Mouse (Mus musculus): Measurements from ENCODE around the gene Slc2a6. TPM values are rescaled to one million over a fixed set of nuclear protein-coding genes. Genes with fewer than 3 reads are reported as not detected.
A peak's percentile ranks its signal among the peaks of the same experiment; 100 is the strongest.

Gene Slc2a6
- polyA plus RNA-seq, 1 experiment from 2014 or later: not detected

DNA sequence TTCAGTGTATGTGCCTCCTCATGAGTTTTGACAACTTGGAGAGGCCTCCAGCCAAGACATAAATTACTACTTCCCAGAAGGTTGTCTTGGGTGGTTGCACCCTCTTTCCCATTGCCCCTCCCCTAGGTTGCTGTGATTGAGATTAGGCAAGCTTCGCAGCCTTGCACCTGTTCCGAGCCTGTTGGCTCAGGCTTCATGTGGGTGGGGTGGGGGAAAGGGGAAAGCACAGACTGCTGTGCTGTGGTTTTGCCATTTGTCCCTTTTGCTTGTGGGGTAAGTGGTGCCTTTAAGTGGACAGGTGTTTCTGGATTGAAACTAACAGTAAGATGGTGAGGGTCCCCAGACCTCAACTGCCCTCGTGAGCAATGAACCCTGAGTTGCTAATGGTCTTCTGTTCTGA lies 8.2 kb upstream of the Slc2a6 start:
- Histone ChIP-seq H3K27ac (replicated peaks) (no peak overlapping the region), H3K27me3 (replicated peaks) (peaks cover 21% of the 10 kb centered on the region), H3K4me2 (no peak overlapping the region), H3K9me3 (no peaks in the 10 kb centered on the region), H3K36me3 (no peaks in the 10 kb centered on the region), H3K4me1 (no peaks in the 10 kb centered on the region), H3K9ac (no peak overlapping the region), H3K4me3 (no peak overlapping the region)
- WGBS: 63% methylated on average over 3 of the region's 3 CpGs
- ATAC-seq (ENCODE audit: extremely low read depth, insufficient number of reproducible peaks, low FRiP score, low TSS enrichment): no peak

DNA sequence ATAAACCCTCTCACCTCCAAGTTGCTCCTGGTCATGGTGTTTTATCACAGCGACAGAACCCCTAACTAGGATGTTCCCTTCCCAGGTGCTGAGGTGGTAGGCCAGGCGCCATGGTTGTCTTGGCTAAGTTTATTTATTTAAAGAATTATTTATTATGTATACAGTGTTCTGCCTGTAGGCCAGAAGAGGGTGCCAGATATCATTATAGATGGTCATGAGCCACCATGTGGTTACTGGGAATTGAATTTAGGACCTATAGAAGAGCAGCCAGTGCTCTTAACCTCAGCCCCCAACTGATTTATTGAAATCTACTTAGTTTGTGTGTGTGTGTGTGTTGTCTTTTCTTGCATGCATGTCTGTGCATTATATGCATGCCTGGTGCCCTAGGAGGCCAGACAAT lies 4.6 kb upstream of the Slc2a6 start:
- Histone ChIP-seq H3K27me3 (replicated peaks) (peaks cover 28% of the 10 kb centered on the region), H3K27ac (replicated peaks) (no peak overlapping the region), H3K4me2 (no peak overlapping the region), H3K9ac (no peak overlapping the region), H3K9me3 (no peaks in the 10 kb centered on the region), H3K4me1 (peaks cover 9% of the 10 kb centered on the region), H3K36me3 (no peaks in the 10 kb centered on the region), H3K4me3 (no peak overlapping the region)
- 52% methylated on average over 2 of the region's 2 CpGs for WGBS
- ATAC-seq (ENCODE audit: extremely low read depth, insufficient number of reproducible peaks, low FRiP score, low TSS enrichment): no peak

DNA sequence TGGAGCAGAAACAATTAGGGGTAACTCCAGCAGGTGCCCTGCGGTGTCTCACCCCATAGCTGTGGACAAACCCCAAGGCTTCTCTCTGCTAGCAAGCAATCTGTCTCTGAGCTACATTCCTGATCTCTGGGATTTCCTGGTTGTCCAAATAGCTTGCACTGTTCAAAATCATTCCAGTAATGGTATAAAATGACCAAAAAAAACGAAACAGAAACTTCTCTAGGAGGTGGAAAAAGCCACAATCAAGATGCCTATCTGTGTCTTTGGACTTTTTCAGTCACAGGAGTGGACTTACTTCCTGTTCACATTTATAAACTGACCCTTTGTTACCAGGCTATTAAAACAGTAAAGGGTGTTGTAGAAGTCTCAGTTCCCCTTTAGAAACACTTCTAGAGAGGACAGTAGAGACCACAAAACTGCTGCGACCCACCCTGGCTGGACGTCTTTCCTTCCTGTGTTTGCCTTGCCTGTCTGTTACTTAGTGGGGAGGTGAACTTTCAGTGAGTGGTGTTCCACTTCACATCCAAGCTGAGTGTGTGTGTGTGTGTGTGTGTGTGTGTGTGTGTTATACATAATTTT lies 728 bp upstream of the Slc2a6 start:
- Histone ChIP-seq H3K27ac (replicated peaks) (no peak overlapping the region), H3K4me2 (peak overlapping the region; percentile 69), H3K4me1 (peaks cover 9% of the 10 kb centered on the region), H3K27me3 (replicated peaks) (peaks cover 64% of the 10 kb centered on the region), H3K36me3 (no peaks in the 10 kb centered on the region), H3K9me3 (no peaks in the 10 kb centered on the region), H3K9ac (0 out of 2 replicates have a peak overlapping the region, but pooled peaks have one; percentile 53), H3K4me3 (peak overlapping the region; percentile 38)
- no peak for ATAC-seq (ENCODE audit: extremely low read depth, insufficient number of reproducible peaks, low FRiP score, low TSS enrichment)
- WGBS: 58% methylated on average over 4 of the region's 4 CpGs

DNA sequence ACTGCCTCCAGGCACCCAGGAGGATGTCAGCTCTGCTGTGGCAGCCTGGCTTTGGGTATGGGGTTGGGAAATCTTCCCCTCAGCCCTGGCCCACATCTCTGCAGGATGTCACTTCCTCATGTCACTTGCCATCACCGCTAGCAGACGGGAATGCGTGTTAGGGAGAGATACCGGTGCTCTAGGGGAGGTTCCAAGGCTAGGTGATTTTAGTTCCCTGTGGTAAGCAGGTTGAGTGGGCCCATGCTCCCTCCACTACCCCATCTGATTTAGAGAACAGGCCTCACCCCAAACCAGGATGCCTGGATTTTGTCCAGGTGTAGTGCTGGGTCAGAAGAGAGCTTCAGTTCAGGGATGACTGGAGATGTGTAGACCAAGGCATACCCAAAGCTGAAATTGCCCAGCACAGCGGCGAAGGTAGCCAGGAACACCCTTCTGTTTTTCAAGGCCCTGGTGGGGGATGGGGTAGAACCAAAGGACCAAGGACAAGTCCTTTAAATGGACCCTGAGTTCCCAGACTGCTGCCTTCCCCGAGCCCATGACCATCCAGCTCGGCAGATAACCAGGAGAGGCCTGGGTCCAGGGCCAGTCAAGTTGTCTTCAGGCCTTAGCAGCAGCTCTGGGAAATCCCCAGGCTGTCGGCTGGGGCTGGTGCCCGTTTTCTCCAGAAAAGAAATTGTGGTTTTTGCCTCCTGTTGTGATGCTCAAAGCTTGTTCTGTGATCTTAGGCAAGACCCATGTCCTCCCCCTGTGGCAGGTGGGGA lies 761 bp downstream of the Slc2a6 start:
- H3K27me3 ChIP-seq (replicated peaks): peaks cover 65% of the 10 kb centered on the region
- no peak overlapping the region for H3K27ac ChIP-seq (replicated peaks)
- no peak overlapping the region for H3K4me3 ChIP-seq
- no peaks in the 10 kb centered on the region for H3K36me3 ChIP-seq
- H3K4me2 ChIP-seq: no peak overlapping the region
- H3K4me1 ChIP-seq: peaks cover 9% of the 10 kb centered on the region
- H3K9ac ChIP-seq: no peak overlapping the region
- WGBS: 56% methylated on average over 10 of the region's 10 CpGs
- ATAC-seq (ENCODE audit: extremely low read depth, insufficient number of reproducible peaks, low FRiP score, low TSS enrichment): no peak
- no peaks in the 10 kb centered on the region for H3K9me3 ChIP-seq

DNA sequence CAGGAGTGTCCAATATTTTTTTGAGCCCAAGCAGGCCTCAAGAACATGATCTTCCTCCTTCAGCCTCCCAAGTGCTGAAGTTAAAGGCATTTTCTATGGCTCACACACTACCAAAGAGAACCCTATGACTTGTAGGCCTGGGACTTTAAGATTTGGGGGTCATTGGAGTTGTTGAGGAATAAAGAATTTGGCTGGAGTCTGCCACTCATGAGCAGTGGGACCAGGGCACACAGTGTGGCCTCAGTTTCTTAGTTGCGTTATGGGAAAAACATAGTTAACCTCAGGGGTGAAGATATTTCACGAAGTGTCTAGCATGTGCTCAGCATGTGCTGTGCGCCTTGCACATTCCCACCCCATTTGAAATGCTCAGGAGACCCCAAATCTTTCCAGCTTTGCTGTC lies 1.5 kb downstream of the Slc2a6 start:
- H3K4me2 ChIP-seq: no peak overlapping the region
- no peak overlapping the region for H3K4me3 ChIP-seq
- H3K9me3 ChIP-seq: no peaks in the 10 kb centered on the region
- no peak for ATAC-seq (ENCODE audit: extremely low read depth, insufficient number of reproducible peaks, low FRiP score, low TSS enrichment)
- no peaks in the 10 kb centered on the region for H3K36me3 ChIP-seq
- peaks cover 9% of the 10 kb centered on the region for H3K4me1 ChIP-seq
- no peak overlapping the region for H3K27ac ChIP-seq (replicated peaks)
- H3K27me3 ChIP-seq (replicated peaks): peaks cover 65% of the 10 kb centered on the region
- WGBS: 79% methylated on average over 3 of the region's 3 CpGs
- H3K9ac ChIP-seq: no peak overlapping the region

DNA sequence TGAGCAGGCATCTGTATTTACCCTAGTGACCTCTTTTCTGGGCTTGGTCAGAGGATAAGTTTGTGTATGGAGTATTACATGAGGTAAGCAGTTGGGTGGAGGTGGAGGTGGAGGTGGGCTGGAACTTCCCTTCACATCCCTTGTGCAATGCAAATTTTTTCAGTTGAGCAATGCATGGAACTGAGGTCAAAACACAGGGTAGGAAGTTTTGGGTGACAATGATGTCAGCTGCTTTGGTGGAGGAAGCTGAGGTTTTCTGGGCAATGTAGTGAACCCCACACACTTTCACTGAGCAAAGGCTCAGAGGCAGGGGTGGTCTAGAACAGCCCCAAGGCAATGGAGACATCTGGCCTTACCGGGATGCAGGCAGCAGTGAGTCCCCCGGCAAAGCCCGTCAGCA lies 2.3 kb downstream of the Slc2a6 start:
- WGBS: 83% methylated on average over 3 of the region's 3 CpGs
- Histone ChIP-seq H3K9me3 (no peaks in the 10 kb centered on the region), H3K36me3 (0 out of 2 replicates have a peak, but pooled peaks cover 5% of the 10 kb centered on the region), H3K4me1 (peaks cover 9% of the 10 kb centered on the region), H3K27ac (replicated peaks) (no peak overlapping the region), H3K4me2 (no peak overlapping the region), H3K27me3 (replicated peaks) (peaks cover 63% of the 10 kb centered on the region), H3K4me3 (no peak overlapping the region), H3K9ac (no peak overlapping the region)
- ATAC-seq (ENCODE audit: extremely low read depth, insufficient number of reproducible peaks, low FRiP score, low TSS enrichment): no peak

DNA sequence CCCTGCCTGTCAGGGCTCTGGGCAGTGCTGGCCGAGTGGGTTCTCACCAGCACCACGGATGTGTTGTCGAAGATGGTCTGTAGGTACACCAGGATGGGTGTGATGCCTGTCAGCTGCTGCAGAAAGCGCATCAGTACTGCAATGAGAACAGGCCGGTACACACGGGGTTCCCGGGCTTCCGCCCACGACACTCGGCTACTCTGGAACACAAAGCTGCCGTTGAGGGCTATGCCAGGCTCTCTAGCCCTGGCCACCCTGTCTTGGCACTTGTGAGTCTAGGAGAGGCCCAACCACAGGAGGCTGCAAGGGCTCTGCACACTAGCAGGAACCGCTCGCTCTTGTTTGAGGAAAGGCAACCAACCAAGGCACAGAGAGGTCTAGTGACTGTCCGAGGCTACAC lies 3.7 kb downstream of the Slc2a6 start:
- H3K27me3 ChIP-seq (replicated peaks): peaks cover 51% of the 10 kb centered on the region
- H3K36me3 ChIP-seq: peaks cover 16% of the 10 kb centered on the region
- no peak for ATAC-seq (ENCODE audit: extremely low read depth, insufficient number of reproducible peaks, low FRiP score, low TSS enrichment)
- no peak overlapping the region for H3K4me2 ChIP-seq
- WGBS: 76% methylated on average over 14 of the region's 14 CpGs
- no peaks in the 10 kb centered on the region for H3K9me3 ChIP-seq
- no peak overlapping the region for H3K9ac ChIP-seq
- no peak overlapping the region for H3K4me3 ChIP-seq
- no peak overlapping the region for H3K27ac ChIP-seq (replicated peaks)
- H3K4me1 ChIP-seq: peaks cover 9% of the 10 kb centered on the region

DNA sequence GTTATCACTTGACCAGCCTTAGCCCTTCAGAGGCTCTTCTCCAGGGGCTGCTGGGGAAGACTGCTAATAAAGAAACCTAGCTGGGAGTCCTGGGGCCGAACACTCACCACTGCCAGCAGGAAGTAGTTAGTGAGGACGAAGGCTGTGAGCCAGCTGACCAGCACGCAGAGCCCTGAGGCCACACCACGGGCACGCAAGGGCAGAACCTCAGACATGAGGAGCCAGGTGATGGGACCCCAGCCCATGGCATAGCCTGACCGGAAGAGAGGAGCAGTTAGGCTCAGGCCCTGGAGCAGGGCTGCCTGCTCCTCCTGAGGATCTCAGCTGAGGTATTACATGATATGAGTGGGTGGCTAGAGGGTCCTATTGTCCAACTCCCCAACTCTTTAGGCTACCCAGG lies 5.2 kb downstream of the Slc2a6 start:
- ATAC-seq (ENCODE audit: extremely low read depth, insufficient number of reproducible peaks, low FRiP score, low TSS enrichment): no peak

DNA sequence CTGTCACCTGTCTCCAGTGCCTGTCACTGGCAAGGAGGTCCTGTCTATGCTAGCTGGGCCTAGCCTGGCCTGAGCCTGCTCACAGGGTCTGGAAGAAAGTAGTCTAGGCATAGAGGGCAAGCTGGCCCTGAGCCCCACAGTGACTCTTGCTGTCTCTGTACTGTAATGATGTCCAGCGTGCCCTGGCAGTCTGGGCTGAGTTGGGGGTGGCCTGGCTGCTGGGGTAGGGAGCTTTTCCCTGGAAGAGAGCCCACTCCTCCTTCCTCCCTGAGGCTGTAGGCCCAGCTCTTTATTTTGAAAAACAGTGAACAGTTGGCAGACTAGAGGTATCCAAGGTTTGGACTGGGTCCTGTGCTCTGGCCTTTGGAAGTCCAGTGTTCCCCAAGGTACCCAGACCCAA lies 6.7 kb downstream of the Slc2a6 start:
- ATAC-seq (ENCODE audit: extremely low read depth, insufficient number of reproducible peaks, low FRiP score, low TSS enrichment): no peak
- Histone ChIP-seq H3K27ac (replicated peaks) (no peak overlapping the region), H3K9ac (no peak overlapping the region), H3K9me3 (no peaks in the 10 kb centered on the region), H3K27me3 (replicated peaks) (peaks cover 25% of the 10 kb centered on the region), H3K36me3 (peaks cover 46% of the 10 kb centered on the region), H3K4me2 (no peak overlapping the region), H3K4me3 (no peak overlapping the region), H3K4me1 (no peaks in the 10 kb centered on the region)
- 65% methylated on average over 1 of the region's 1 CpGs for WGBS

More for the DNA sequence above, 5.2 kb downstream of the Slc2a6 start:
- H3K4me1 ChIP-seq: peaks cover 1% of the 10 kb centered on the region; the same call in 1 of the 2 replicates
- no peak overlapping the region for H3K4me3 ChIP-seq
- 73% methylated on average over 6 of the region's 6 CpGs for WGBS
- H3K4me2 ChIP-seq: no peak overlapping the region
- H3K27ac ChIP-seq (replicated peaks): no peak overlapping the region
- H3K9me3 ChIP-seq: no peaks in the 10 kb centered on the region
- H3K9ac ChIP-seq: no peak overlapping the region
- H3K36me3 ChIP-seq: peaks cover 30% of the 10 kb centered on the region
- H3K27me3 ChIP-seq (replicated peaks): peaks cover 39% of the 10 kb centered on the region

DNA sequence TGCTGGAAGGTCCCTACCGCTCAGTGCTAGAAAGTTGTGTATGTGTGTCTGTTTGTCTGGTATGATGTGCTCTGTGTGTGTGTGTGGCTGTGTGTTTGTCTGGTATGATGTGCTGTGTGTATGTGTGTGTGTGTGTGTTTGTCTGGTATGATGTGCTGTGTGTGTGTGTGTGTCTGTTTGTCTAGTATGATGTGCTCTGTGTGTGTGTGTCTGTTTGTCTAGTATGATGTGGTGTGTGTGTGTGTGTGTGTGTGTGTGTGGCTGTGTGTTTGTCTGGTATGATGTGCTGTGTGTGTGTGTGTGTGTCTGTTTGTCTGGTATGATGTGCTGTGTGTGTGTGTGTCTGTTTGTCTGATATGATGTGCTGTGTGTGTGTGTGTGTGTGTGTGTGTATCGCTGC lies 8.3 kb downstream of the Slc2a6 start:
- Histone ChIP-seq H3K4me1 (no peaks in the 10 kb centered on the region), H3K36me3 (peaks cover 61% of the 10 kb centered on the region), H3K27me3 (replicated peaks) (peaks cover 9% of the 10 kb centered on the region), H3K9ac (no peak overlapping the region), H3K4me2 (no peak overlapping the region), H3K27ac (replicated peaks) (no peak overlapping the region), H3K9me3 (no peaks in the 10 kb centered on the region), H3K4me3 (no peak overlapping the region)
- WGBS: 73% methylated on average over 2 of the region's 2 CpGs
- ATAC-seq (ENCODE audit: extremely low read depth, insufficient number of reproducible peaks, low FRiP score, low TSS enrichment): no peak

DNA sequence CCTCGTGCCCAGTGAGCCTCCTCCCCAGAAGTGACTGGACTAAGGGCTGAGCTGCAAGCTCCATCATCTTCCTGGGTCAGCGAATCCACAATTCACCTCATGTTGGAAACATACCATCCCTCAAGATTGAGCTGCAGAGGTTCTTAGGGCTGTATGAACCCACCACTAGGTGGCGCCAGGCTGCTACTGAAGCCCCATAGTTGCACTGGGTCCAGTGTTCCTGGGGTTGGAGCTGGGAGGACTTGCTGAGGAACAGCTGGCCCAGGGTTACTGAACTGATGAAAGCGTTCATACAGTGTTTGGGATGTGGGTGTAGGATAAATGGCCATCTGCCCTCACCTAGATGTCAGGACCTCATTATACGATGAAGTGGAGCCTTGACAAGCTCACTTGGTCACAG lies 10.0 kb downstream of the Slc2a6 start:
- no peak for ATAC-seq (ENCODE audit: extremely low read depth, insufficient number of reproducible peaks, low FRiP score, low TSS enrichment)

More for the DNA sequence above, 10.0 kb downstream of the Slc2a6 start:
- Histone ChIP-seq H3K4me3 (no peak overlapping the region), H3K27me3 (replicated peaks) (no peaks in the 10 kb centered on the region), H3K27ac (replicated peaks) (no peak overlapping the region), H3K9me3 (no peaks in the 10 kb centered on the region), H3K9ac (no peak overlapping the region), H3K4me1 (no peaks in the 10 kb centered on the region), H3K4me2 (no peak overlapping the region), H3K36me3 (peaks cover 75% of the 10 kb centered on the region)
- 48% methylated on average over 5 of the region's 5 CpGs for WGBS

Measured in heart, embryonic 13.5 days (tissue).